Mouse (Mus musculus) retina, adult 2 months (tissue): ENCODE measurements around the gene Poln.

Source experiments
- DNase-seq: peaks from one replicate; pipeline ENCODE4 v3.0.0-alpha.2; 2012; ENCODE audit warnings: low read depth, low spot score

The Poln gene

GRCm38 (mm10) chr5:34119121-34119856 lies 50.0 kb downstream of the Poln start:
- no peak for DNase-seq

- no peak for DNase-seq
These were observed 63.6 kb downstream of the Poln start for GRCm38 (mm10) chr5:34105681-34106080.

DNA sequence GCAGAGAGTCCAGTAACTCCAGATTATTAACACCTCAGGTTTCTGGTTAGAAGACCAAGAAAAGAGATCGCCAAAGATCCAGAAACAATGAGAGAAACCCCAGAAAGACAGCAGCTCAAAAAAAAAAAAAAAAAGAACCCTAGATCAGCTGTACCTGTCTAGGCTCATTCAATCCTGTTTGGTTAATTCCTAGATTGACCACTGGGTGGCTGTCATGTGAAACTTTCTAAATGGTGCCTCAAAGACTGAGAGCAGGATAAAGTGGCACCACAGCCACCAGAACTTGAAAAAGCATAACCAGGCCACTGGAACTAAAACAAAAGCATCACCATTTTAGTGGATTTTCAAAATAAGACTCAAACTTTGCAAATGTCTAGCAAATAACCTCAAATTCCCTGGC lies 71.9 kb downstream of the Poln start:
- DNase-seq: peak; percentile 20

GRCm38 (mm10) chr5:34093021-34093420 lies 76.2 kb downstream of the Poln start:
- no peak for DNase-seq

GRCm38 (mm10) chr5:34032520-34032919 lies 136.7 kb downstream of the Poln start:
- no peak for DNase-seq

- DNase-seq: no peak
These were observed 138.2 kb downstream of the Poln start for GRCm38 (mm10) chr5:34031022-34031421.

GRCm38 (mm10) chr5:34030101-34030500 lies 139.1 kb downstream of the Poln start:
- DNase-seq: no peak

DNA sequence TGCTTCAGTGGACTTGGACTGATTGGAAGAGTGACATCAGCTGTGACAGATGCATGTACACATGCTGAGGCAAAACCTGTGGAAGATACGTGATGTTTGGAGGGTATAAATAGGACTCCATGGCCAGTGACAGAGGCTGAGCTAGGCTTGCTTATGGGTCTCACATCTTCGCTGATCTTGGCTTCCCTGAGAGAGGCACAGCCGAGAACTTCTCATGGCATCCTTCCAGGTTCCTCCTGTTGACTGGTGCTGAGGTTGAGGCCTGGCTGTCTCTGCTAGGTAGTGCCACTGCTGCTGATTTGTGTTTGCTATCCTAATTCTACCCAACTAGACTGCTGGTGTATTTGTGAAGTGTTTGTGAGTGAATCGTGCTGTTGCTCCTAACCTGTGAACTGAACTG lies 150.3 kb downstream of the Poln start:
- no peak for DNase-seq

DNA sequence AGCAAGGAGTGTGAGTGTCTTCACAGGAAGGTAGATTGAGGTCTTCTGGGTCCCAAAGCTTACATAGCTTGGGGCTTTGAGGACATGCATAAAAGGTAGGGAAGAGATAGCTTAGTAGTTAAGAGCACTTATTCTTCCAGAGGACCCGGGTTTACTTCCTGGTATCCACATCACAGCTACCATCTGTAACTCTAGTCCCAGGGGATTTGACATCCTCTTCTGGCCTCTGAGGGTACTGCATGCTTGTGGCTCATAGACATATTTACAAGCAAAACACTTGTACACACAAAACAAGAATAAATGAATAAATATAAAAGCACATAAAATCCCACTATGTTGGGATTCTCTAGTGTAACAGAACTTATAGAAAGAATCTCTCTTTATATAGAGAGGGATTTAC lies 154.6 kb downstream of the Poln start:
- no peak for DNase-seq

- no peak for DNase-seq
These were observed 161.8 kb downstream of the Poln start for GRCm38 (mm10) chr5:34007392-34007941.

DNA sequence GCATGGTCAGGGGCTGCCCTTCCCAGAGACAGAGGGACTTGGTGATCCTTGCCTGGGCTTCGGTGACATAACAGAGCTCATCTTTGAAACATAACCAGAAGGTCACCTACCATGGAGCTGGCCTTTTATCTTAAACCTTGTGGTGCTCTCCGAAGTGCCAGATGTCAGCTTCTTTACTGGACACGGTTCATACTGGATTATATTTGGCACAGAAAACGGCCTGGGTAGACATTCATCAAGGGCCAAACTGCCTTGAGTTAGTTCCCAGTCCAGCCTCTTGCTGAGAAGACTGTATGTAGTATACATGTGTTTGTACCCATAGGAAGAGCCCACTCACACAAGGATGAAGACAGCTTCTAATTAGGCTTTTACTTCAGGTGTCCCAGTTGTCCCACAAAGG lies 162.4 kb downstream of the Poln start:
- no peak for DNase-seq

GRCm38 (mm10) chr5:34004618-34005017 lies 164.6 kb downstream of the Poln start:
- no peak for DNase-seq

- no peak for DNase-seq
These were observed 166.6 kb downstream of the Poln start for GRCm38 (mm10) chr5:34002636-34003035.

DNA sequence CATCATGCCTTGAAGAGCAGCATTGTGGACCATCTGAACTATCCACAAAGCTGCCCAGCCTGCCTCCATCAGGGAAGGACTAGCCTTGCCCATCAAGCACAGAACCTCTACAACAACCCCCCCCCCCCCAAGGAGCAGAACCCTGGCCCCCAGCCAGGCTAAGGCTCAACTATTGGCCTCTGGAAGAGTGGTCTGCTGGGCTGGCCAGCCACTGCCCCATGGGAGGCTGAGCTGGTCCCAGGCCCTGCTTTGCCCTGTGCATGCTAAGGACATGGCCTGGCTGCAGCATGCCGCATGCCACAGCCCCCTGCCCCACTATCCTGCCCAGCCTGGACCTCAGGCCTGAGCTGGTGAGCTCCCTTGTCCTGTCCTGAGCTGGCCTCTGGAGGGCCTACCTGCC lies 167.8 kb downstream of the Poln start:
- no peak for DNase-seq

DNA sequence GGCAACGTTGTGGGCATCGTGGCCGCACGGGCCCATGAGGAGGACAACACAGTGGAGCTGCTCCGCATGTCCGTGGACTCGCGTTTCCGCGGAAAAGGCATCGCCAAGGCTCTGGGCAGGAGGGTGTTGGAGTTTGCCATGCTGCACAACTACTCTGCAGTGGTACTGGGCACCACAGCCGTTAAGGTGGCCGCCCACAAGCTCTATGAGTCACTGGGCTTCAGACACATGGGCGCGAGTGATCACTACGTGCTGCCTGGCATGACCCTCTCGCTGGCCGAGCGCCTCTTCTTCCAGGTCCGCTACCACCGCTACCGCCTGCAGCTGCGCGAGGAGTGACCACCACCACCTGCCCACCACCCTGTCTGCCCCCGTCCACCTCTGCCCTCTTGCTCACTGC lies 168.4 kb downstream of the Poln start:
- DNase-seq: no peak

DNA sequence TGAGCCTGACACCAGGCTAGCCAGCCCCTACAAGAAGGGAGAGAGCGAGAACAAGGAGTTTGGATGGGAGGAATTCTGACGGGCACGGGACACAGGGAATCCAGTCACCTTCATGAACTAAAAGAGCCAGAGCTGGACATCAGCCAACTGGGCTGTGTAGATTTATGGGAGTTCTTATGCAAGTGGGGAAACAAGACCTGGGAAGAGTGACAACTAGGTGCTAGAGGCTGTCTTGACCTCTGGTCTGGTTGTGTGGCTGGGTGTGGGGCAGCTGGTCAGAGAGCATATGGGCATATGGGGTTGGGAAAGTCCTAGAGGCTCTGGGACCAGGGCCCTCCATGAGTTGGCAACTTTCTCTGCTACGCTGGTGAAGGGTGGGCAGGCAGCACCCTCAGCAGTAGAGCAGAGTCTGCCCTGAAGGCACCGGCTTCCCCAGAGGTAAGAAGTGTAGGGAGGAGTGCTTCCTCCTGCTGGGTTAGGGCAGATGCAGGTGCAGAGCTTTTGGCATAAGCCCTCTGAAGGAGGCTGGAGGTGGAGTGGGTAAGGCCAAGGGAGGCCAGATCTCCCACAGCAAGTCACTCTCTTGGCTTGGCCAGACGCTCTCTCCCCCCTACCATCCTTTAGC lies 169.7 kb downstream of the Poln start:
- no peak for DNase-seq

- no peak for DNase-seq
These were observed 170.8 kb downstream of the Poln start for GRCm38 (mm10) chr5:33998505-33998877.

- no peak for DNase-seq
These were observed 171.3 kb downstream of the Poln start for GRCm38 (mm10) chr5:33997829-33998504.

DNA sequence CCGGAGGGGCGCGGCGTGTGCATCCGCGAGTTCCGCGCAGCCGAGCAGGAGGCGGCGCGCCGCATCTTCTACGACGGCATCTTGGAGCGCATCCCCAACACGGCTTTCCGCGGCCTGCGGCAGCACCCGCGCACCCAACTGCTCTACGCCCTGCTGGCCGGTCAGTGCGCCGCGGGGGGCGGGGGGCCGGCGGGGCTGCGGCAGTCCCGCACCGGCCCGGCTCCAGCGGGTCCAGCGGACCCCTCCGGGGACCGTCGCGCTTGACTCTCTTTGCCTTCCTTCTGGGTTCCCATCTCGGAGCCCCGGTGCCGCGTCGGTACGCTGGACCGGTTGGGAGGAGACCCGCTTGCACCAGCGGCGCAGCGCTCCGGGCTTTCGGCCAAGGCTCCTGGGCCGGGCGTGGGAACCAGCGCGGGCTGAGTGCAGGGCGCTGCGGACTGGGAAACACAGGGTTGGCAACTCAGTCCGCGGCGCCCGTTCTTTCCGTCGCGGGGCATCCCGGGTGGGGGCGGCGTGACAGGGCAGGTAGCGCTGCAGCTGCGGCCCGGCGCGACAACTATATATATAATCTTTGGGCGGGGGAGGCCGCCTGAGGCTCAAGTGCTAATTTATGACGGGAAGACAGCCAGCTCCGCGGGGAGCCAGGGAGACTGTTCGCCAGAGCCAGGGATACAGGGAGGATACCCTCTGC lies 172.1 kb downstream of the Poln start:
- no peak for DNase-seq

DNA sequence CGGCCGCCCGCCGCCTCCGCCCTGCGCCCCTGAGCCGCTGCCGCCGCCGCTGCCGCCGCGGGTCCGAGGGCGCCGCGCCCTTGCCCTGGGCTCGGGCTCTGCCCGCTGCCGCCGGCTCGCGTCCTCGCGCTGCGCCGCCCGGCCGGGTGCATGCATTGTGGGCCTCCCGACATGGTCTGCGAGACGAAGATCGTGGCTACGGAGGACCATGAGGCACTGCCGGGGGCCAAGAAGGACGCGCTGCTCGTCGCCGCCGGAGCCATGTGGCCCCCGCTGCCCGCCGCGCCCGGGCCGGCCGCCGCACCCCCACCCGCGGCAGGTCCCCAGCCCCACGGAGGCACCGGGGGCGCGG lies 172.6 kb downstream of the Poln start:
- DNase-seq: no peak

- no peak for DNase-seq
These were observed 173.2 kb downstream of the Poln start, which contains the start of gene Nat8l for GRCm38 (mm10) chr5:33995843-33996693. Gene Nat8l (plus strand): TSS chr5:33995984.
